Mouse (Mus musculus) spleen, adult 2 months (tissue): ENCODE measurements at regions not wholly inside any gene's neighbourhood (a gene's known extent, or its start where the extent isn't known, plus 50 kb on each side); places are given as distances from the start of the nearest gene placed in this dataset.

Source experiments
- CTCF ChIP-seq: fragments of 200-500 bp; IDR thresholded peaks from 2 replicates; pipeline ENCODE4 v1.5.1; 2011; ENCODE audit warnings: mild to moderate bottlenecking, inconsistent platforms; ENCODE audit not compliant: insufficient read depth, insufficient read length, insufficient replicate concordance; ENCODE audit errors: extremely low read depth
- POLR2A ChIP-seq: fragments of 200-500 bp; IDR thresholded peaks from 2 replicates; pipeline ENCODE4 v1.6.1; 2011; ENCODE audit warnings: low read depth, low read length, inconsistent platforms

DNA sequence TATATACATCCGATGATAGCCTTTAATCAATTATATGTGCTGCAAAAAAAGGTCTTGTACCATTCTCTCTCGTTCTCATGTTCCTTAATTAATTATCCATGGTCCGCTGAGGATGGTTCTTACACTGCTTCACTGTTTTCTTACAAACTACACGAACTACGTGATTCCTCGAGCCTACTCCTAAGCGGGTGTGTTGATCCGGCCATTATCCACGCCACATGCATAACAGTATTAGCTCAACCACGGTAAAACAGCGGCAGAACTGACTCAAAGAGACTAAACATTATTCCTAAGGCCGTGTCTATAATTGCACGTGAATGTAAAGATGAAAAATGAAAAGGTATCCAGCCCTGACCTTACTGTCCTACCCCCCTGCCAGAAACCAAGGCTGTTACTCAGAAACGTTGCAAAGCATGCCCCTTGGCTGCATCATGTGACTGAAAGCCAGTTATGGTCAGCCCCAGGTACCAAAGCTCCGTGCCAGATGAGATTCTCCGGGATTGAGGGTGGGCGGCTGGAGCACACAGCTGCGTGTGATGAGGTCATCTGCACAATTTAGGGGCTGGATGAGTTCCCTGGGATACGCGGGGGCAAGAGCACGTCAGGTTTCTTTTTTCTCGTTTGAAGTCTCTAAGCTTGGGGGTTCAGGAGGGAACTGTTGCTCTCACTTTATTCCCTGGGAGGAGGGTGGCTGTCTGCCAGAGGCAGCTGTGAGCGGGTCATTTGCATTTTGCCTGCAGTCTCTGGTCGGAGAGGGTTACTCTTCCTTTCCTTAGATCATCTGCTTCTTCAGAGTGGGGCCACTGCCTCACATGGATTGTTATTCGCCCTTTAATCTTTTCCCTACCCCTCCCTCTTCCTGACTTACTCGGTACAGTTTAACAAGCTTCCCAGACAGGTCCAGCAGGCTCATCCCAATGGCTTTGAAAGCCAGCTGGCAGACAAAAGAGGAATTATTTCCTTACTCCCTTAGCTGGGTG lies 384.9 kb downstream of the Mllt3 start:
- TF ChIP-seq CTCF (no peak), POLR2A (no peak)
